Mouse (Mus musculus) midbrain, embryonic 10.5 days (tissue): Measurements from ENCODE around the gene Mrpl27. TPM values are rescaled to one million over a fixed set of nuclear protein-coding genes. Genes with fewer than 3 reads are reported as not detected.
"Not testable (repeated sequence)": the region's sequence is repeated elsewhere in the genome, so short reads cannot be mapped to it uniquely, and the experiment has no call there.

Experiments used
- DNase-seq: peaks from one replicate; pipeline ENCODE4 v3.0.0-alpha.2; 2017; ENCODE audit warnings: low spot score
- H3K27ac ChIP-seq: fragments of 300-500 bp; sonication (generic); replicated peaks from 2 replicates; pipeline ENCODE4 v1.5.1; 2016; ENCODE audit warnings: mild to moderate bottlenecking
- H3K27me3 ChIP-seq: fragments of 300-500 bp; sonication (generic); 2 replicates; pipeline ENCODE4 v1.6.1; 2016; ENCODE audit warnings: low read depth, mild to moderate bottlenecking; ENCODE audit not compliant: poor library complexity, severe bottlenecking
- H3K36me3 ChIP-seq: fragments of 300-500 bp; sonication (generic); 2 replicates; pipeline ENCODE4 v1.6.1; 2016; ENCODE audit warnings: mild to moderate bottlenecking, moderate library complexity
- H3K4me1 ChIP-seq: fragments of 300-500 bp; sonication (generic); 2 replicates; pipeline ENCODE4 v1.6.1; 2016
- H3K4me3 ChIP-seq: fragments of 300-500 bp; sonication (generic); 2 replicates; pipeline ENCODE4 v1.5.1; 2016; ENCODE audit warnings: mild to moderate bottlenecking, moderate library complexity
- H3K9me3 ChIP-seq: fragments of 300-500 bp; sonication (generic); replicated peaks from 2 replicates; pipeline ENCODE4 v1.6.1; 2016; ENCODE audit warnings: mild to moderate bottlenecking
- WGBS: fragments of 180-500 bp; shearing (Covaris S2); methylation state at CpG from one replicate; pipeline ENCODE4 v1.1.7; 2016; 5-methylcytosine and 5-hydroxymethylcytosine counted together
- polyA plus RNA-seq: library from polyadenylated mRNA; unstranded; fragments of >200 nt; fragmentation: Nextera tagmentation; extraction: Ambion mirVana; gene quantifications from 2 replicates; pipeline ENCODE4 v1.2.1, GENCODE M21; 2016

Mrpl27 gene
- polyA plus RNA-seq, 1 experiment from 2014 or later, result 145 TPM

GRCm38 (mm10) chr11:94677607-94678145 is 24.1 kb downstream of the Mrpl27 start:
- Histone ChIP-seq H3K4me1 (peaks cover 43% of the 10 kb centered on the region), H3K4me3 (peak overlapping the region; percentile 93), H3K27me3 (no peaks in the 10 kb centered on the region), H3K27ac (peak overlapping the region; percentile 98), H3K9me3 (no peaks in the 10 kb centered on the region), H3K36me3 (peaks cover 8% of the 10 kb centered on the region; the same call in 1 of the 2 replicates)
- no peak for DNase-seq
- WGBS, result 34% methylated on average over 15 of the region's 15 CpGs

DNA sequence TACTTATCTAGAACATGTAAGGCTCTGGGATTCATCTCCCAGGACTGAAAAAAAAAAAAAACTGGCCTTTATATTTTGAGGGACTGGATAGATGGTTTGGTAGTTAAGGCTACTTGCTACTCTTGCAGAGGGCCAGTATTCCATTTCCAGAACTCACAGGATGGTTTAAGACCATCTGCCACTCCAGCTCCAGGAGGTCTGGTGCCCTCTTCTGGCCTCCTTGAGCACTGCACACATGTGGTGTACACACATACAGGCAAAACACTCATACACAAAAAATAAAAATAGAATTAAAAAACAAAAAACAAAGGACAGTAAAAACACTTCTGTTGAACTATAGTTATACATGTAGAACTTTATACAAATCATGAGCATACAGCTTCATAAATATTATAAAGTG is 27.1 kb downstream of the Mrpl27 start:
- no peaks in the 10 kb centered on the region for H3K27me3 ChIP-seq
- peaks cover 36% of the 10 kb centered on the region for H3K4me1 ChIP-seq
- H3K27ac ChIP-seq, result no peak overlapping the region
- H3K36me3 ChIP-seq, result no peaks in the 10 kb centered on the region
- no peak for DNase-seq
- no peaks in the 10 kb centered on the region for H3K9me3 ChIP-seq
- H3K4me3 ChIP-seq, result no peak overlapping the region

DNA sequence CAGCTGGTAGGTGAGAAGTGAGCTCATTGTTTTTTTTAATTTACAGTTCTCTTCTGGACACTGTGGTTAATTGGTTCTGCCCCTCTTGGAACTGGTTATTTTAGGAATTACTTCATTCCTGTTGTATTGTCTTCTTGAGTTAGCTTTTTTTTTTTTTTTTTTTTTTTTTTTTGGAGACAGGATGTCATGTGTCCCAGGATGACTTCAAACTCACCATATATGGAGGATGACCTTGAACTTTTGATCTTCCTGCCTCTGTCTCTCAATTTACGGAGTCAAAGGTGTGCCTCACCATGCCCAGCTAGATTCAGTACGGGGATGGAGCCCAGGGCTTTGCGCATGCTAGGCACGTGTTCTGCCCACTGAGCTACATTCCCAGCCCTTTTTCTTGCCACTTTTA is 28.1 kb downstream of the Mrpl27 start:
- H3K36me3 ChIP-seq, result no peaks in the 10 kb centered on the region
- H3K9me3 ChIP-seq, result no peaks in the 10 kb centered on the region
- no peak overlapping the region for H3K4me3 ChIP-seq
- H3K27ac ChIP-seq, result no peak overlapping the region
- WGBS, result 87% methylated on average over 4 of the region's 4 CpGs
- no peaks in the 10 kb centered on the region for H3K27me3 ChIP-seq
- peaks cover 26% of the 10 kb centered on the region for H3K4me1 ChIP-seq
- no peak for DNase-seq

DNA sequence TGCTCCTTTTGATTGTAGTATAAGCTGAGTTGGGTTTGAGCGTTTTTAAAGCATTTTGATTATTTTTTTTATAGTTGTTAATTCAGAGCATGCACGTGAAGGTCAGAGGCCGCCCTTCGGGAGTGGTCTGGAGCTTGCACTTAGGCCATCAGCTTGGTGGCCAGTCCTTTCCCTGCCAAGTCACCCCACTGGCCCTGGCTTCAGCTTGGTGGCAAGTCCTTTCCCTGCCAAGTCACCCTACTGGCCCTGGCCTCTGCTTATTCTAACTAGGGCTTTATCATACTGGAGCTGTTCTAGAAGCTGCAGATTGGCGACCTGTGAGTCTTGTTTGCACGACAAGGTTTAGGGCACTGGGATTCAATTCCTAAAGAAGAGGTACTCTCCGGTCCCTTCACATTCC is 28.9 kb downstream of the Mrpl27 start:
- 85% methylated on average over 7 of the region's 7 CpGs for WGBS
- no peaks in the 10 kb centered on the region for H3K36me3 ChIP-seq
- no peak overlapping the region for H3K4me3 ChIP-seq
- H3K27me3 ChIP-seq, result no peaks in the 10 kb centered on the region
- no peak overlapping the region for H3K27ac ChIP-seq
- DNase-seq, result no peak
- H3K4me1 ChIP-seq, result peaks cover 19% of the 10 kb centered on the region
- H3K9me3 ChIP-seq, result no peaks in the 10 kb centered on the region

DNA sequence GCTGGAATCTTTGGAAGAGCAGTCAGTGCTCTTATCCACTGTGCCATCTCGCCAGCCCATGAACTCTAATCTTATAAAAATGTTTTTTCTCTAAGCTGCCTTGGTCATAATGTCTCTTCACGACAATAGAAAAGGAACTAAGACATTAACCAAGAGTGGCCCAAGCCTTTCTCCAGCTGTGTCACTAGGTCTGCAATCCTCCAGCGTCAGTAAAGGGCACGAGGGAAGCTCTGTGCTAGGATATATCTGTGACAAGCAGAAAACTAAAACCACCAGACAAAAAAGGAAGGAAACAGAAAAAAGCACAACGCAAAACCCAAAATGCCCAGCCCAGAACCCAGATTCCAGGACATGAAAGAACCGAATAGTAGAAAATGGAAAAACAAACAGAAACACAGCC is 33.6 kb downstream of the Mrpl27 start:
- peaks cover 11% of the 10 kb centered on the region for H3K4me1 ChIP-seq
- no peaks in the 10 kb centered on the region for H3K27me3 ChIP-seq
- H3K4me3 ChIP-seq, result no peak overlapping the region
- no peaks in the 10 kb centered on the region for H3K9me3 ChIP-seq
- WGBS, result 86% methylated on average over 6 of the region's 6 CpGs
- no peaks in the 10 kb centered on the region for H3K36me3 ChIP-seq
- H3K27ac ChIP-seq, result no peak overlapping the region
- DNase-seq, result no peak

- H3K4me3 ChIP-seq, H3K27me3 ChIP-seq, H3K4me1 ChIP-seq, H3K36me3 ChIP-seq, H3K9me3 ChIP-seq, DNase-seq, H3K27ac ChIP-seq: not testable (repeated sequence)
These were observed 38.9 kb downstream of the Mrpl27 start for GRCm38 (mm10) chr11:94692502-94692901.

DNA sequence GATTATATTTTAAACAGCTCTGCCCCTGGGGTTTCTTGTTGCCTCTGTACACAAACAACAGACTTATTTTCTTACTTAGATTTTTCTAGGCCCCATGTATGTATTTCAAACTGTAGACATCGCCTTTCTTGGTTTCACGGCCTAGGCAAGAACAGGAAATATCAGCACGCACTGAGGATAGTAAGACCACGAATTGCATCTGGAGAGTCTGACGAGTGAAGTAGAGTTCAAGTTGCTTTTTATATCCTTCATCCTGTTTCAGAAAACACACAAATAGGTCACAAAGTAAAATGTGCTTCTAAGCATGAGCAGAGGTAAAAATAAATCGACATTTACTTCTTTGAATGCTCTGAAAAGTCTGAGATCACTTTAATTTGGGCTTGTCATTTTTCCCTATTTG is 41.9 kb downstream of the Mrpl27 start:
- Histone ChIP-seq H3K4me3 (no peak overlapping the region), H3K4me1 (peaks cover 7% of the 10 kb centered on the region; the same call in 1 of the 2 replicates), H3K27me3 (no peaks in the 10 kb centered on the region), H3K9me3 (no peaks in the 10 kb centered on the region), H3K27ac (no peak overlapping the region), H3K36me3 (no peaks in the 10 kb centered on the region)
- no peak for DNase-seq
- WGBS, result 88% methylated on average over 6 of the region's 6 CpGs

DNA sequence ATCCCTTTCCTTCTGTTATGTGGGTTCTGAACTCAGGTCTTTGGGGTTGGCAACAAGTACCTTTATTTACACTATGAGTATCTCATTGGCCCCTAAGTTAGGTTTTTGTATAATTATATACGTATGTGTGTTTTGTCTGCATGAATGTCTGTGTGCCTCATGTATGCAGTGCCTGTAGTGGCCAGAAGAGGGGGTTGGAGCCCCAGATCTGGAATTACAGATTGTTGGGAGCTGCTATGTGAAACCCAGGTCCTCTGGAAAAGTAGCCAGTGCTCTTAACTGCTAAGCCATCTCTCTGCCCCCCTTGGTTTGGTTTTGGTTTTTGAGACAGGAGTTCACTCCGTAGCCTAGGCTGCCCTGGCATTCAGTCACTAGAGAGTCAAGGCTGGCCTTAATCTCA is 43.6 kb downstream of the Mrpl27 start:
- WGBS, result 91% methylated on average over 2 of the region's 2 CpGs
- DNase-seq, result no peak
- H3K4me1 ChIP-seq, result peaks cover 17% of the 10 kb centered on the region
- no peaks in the 10 kb centered on the region for H3K27me3 ChIP-seq
- H3K4me3 ChIP-seq, result no peak overlapping the region
- H3K9me3 ChIP-seq, result no peaks in the 10 kb centered on the region
- no peak overlapping the region for H3K27ac ChIP-seq
- H3K36me3 ChIP-seq, result no peaks in the 10 kb centered on the region

DNA sequence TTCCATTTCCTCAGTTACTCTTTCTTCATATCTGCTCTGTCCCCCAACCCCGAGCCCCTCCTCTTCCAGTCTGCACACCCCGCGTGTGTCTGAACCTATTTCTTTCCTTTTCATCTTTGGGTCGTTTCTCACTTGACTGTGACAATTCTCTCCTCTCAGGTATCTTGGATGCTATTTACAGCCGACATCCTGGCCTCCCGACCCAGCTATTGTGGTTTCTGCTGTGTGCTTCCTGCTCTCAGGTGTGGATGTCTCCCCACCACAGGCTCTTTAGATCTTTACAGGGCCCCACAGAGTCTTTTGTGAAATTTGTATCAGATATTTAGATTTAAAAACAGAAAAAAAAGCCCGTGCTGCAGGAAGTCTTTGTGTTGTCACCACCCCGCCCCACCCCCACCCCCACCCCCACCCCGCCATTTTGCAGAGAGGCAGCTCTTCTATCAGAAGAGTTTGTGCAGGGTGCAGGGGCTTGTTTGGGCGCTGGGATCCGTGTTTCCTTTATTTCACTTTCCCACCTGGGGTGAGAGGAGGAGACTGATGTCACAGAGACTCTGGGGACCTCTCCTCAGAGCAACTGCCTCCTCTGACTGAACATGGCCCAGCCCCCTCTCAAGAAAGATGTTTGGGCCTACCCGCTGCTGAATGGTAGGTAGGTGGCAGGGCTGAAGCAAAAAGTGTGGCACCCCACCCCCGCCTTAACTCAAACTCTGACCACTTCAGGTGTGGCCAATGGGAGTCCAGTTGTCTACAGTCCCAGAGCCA is 44.3 kb downstream of the Mrpl27 start:
- no peak for DNase-seq
- H3K27me3 ChIP-seq, result no peaks in the 10 kb centered on the region
- 49% methylated on average over 13 of the region's 13 CpGs for WGBS
- H3K4me1 ChIP-seq, result peaks cover 17% of the 10 kb centered on the region
- H3K27ac ChIP-seq, result no peak overlapping the region; the same call in 1 of the 2 replicates
- no peaks in the 10 kb centered on the region for H3K9me3 ChIP-seq
- no peaks in the 10 kb centered on the region for H3K36me3 ChIP-seq
- no peak overlapping the region for H3K4me3 ChIP-seq

GRCm38 (mm10) chr11:94699399-94699798 is 45.8 kb downstream of the Mrpl27 start:
- WGBS, result 98% methylated on average over 3 of the region's 3 CpGs
- H3K9me3 ChIP-seq, result no peaks in the 10 kb centered on the region
- peaks cover 21% of the 10 kb centered on the region for H3K4me1 ChIP-seq
- no peak overlapping the region for H3K27ac ChIP-seq
- no peaks in the 10 kb centered on the region for H3K27me3 ChIP-seq
- DNase-seq, result no peak
- no peak overlapping the region for H3K4me3 ChIP-seq
- H3K36me3 ChIP-seq, result no peaks in the 10 kb centered on the region

GRCm38 (mm10) chr11:94701401-94702215 is 48.0 kb downstream of the Mrpl27 start:
- H3K4me3 ChIP-seq, result no peak overlapping the region
- H3K36me3 ChIP-seq, result no peaks in the 10 kb centered on the region
- no peaks in the 10 kb centered on the region for H3K9me3 ChIP-seq
- H3K27me3 ChIP-seq, result no peaks in the 10 kb centered on the region
- H3K4me1 ChIP-seq, result peaks cover 21% of the 10 kb centered on the region
- no peak for DNase-seq
- WGBS, result 72% methylated on average over 27 of the region's 27 CpGs
- H3K27ac ChIP-seq, result 0 out of 2 replicates have a peak overlapping the region, but pooled peaks have one; percentile 25

DNA sequence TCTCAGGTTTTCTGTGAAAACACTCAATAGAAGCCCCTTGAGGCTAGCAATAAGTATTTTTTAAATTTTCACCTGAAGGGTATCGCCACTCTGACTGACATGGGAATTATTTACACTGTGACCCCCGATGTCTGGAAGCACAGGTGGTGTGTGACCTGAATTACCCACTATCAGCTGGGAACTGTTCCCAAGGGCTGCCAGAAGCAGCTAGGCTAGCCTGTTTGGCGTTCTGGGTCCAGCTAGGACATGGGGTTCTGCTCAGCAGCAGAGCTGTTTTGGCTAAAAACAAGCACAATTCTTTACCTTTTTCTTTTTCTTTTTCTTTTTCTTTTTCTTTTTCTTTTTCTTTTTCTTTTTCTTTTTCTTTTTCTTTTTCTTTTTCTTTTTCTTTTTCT is 48.6 kb downstream of the Mrpl27 start:
- WGBS, result 74% methylated on average over 3 of the region's 3 CpGs
- DNase-seq, result no peak

GRCm38 (mm10) chr11:94704020-94704419 is 50.5 kb downstream of the Mrpl27 start:
- no peak for DNase-seq

More for the DNA sequence above, 48.6 kb downstream of the Mrpl27 start:
- H3K36me3 ChIP-seq, result no peaks in the 10 kb centered on the region
- H3K9me3 ChIP-seq, result no peaks in the 10 kb centered on the region
- no peak overlapping the region for H3K27ac ChIP-seq
- peaks cover 21% of the 10 kb centered on the region for H3K4me1 ChIP-seq
- H3K27me3 ChIP-seq, result no peaks in the 10 kb centered on the region
- H3K4me3 ChIP-seq, result no peak overlapping the region

More at GRCm38 (mm10) chr11:94704020-94704419, 50.5 kb downstream of the Mrpl27 start:
- no peak overlapping the region for H3K4me3 ChIP-seq
- 41% methylated on average over 7 of the region's 7 CpGs for WGBS
- no peaks in the 10 kb centered on the region for H3K36me3 ChIP-seq
- peaks cover 14% of the 10 kb centered on the region for H3K4me1 ChIP-seq
- no peaks in the 10 kb centered on the region for H3K9me3 ChIP-seq
- H3K27ac ChIP-seq, result no peak overlapping the region
- H3K27me3 ChIP-seq, result no peaks in the 10 kb centered on the region
